Mouse (Mus musculus) heart, postnatal 14 days (tissue): ENCODE data around the gene Spon2. TPM values are rescaled to one million over a fixed set of nuclear protein-coding genes. Genes with fewer than 3 reads are reported as not detected.

ENCODE experiments used
- DNase-seq, 2 experiments: peaks; one replicate each; pipeline ENCODE4 v3.0.0; 2021 to 2022
- intact Hi-C: fragments of 180-260 bp; cut with DNase I; formaldehyde crosslinking; loops from one replicate; pipeline ENCODE4 v1.15.1; 2025
- total RNA-seq, 2 experiments: library from RNA; stranded (reverse); gene quantifications; 2 replicates each; pipeline ENCODE4 v1.2.3; 2021

The Spon2 gene
- total RNA-seq, 2 experiments from 2014 or later: 6.4 to 10.7 TPM

DNA sequence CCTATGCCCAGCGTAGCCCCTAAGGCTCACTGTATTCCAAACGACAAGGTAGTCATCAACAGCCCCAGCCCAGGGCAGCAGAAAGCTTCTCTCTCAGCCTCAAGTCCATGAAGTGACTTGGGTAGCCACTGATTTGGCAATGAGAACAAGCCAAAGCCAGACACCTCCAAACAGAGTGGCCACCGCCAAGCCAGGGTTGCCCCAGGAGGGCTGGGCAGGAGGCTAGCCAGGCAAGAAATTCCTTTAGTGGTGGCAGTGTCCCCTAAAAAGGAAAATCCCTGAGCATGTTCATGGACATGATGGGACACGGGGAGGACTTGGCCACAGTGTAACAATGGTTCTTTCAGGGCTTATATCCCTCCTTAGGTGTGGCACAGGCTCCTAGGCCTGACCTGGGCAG lies 1.6 kb upstream of the Spon2 start:
- intact Hi-C loops: no loop called here
- DNase-seq: no peak

GRCm38 (mm10) chr5:33218746-33219449 lies 643 bp upstream of the Spon2 start:
- intact Hi-C loops: no loop called here
- DNase-seq: no peak

DNA sequence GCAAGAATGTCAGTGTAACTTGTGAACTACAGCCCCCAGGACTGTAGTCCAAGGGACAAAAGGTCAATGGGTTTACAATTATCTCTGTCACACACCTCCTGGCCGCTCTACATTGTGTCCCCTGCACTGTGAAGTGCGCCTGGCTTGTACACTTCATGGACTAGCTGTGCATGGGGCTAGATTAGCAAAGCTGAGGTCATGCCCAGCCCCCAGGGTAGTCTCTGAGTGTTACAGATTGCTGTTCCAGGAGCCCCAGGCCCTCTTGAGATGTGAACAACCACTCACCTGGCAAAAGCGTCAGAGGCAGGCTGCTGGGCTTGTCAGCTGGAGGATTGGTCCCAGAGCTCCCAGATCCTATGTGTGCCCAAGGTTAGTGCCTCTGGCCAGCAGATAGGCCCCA lies 592 bp downstream of the Spon2 start:
- intact Hi-C loops: no loop called here
- no peak for DNase-seq

DNA sequence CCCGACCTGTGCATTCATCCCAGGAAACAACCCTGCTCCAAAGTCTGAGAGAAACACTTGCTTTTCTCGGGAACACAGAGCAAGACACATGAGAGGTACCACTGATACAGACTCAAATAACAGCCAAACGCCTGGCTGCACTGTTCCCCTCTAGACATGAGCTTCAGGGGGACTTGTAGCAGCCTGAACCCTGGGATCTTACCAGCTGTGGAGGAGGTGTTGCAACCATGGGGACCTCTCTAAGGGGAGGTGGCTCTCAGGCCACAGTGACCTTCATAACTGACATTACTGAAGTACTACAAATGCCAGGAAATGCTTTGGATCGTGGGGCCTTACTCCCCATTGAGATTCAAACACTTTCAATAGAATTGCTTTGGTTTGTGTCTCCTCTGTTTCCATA lies 3.5 kb downstream of the Spon2 start:
- intact Hi-C loops: no loop called here
- DNase-seq: no peak

DNA sequence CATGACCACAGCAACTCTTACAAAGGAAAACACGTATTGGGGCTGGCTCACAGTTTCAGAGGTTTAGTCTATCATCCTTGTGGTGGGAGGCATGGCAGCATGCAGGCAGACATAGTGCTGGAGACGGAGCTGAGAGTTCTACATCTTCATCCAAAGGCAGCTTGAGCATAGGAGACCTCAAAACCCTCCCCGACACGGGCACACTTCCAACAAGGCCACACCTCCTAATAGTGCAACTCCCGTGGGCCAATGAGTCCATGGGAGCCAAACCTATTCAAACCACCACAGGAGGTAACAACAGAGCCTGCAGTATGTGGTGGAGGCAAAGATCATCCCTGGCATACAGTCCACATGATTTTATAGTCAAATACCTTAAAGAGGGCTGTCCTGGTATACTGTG lies 7.0 kb downstream of the Spon2 start:
- intact Hi-C loops: no loop called here
- no peak for DNase-seq

DNA sequence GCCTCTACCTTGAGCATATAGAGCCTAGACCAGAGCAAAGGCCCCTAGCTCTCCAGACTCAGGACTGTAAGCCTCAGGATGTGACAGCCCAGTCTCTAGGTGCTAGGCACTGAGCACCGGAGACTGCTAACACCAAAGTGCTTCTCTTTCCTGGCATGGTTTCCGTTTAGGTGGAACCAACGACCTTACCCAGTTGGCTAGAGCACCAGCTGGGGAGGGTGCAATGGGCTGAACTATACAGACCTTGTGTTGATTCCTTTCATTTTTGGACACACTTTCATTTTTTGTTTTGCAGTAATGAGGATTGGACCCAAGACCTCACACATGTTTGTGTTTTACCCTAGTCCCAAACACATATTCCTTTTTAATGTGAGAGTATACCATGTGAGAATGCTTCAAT lies 7.7 kb downstream of the Spon2 start:
- no peak for DNase-seq
- intact Hi-C loops: no loop called here

GRCm38 (mm10) chr5:33208533-33209245 lies 9.6 kb downstream of the Spon2 start:
- intact Hi-C loops: no loop called here
- no peak for DNase-seq

DNA sequence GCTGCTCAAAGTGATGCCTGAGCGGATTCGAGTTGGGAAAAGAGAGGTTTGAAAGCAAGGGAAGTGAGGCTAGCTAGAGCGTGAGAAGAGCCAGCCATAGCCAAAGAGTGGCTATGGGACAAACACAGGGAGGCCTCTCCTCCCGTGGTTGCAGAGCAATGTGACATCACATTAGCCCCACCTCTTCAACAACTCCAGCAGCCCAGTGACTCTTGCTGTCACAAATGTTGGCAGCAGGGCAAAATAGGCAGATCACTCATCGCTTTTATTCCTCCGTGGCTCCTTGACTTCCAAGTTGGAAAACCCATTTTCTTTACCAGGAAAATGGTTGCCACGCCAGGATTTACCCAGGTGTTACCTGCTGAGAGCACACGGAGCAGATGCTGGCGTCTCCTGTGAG lies 11.1 kb downstream of the Spon2 start:
- intact Hi-C loops: no loop called here
- no peak for DNase-seq

DNA sequence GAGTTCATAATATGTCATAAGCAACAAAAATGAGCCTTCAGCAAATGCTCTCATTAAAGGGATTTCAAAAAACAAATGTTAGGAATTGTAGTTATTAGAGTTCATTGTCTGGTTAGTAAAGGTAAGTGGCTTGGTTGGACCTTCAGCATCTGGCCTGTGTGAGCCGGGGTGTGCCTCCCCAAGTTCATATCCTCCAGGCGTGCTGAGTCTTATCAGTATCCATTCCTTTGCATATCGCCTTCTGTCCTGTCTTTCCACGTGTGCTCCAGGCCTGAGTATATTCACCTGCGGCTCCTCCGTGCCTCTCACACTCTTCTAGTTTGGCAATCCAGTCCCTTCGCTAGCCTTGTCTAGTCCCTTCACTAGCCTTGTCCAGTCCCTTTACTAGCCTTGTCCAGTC lies 11.9 kb downstream of the Spon2 start:
- no peak for DNase-seq
- intact Hi-C loops: no loop called here

DNA sequence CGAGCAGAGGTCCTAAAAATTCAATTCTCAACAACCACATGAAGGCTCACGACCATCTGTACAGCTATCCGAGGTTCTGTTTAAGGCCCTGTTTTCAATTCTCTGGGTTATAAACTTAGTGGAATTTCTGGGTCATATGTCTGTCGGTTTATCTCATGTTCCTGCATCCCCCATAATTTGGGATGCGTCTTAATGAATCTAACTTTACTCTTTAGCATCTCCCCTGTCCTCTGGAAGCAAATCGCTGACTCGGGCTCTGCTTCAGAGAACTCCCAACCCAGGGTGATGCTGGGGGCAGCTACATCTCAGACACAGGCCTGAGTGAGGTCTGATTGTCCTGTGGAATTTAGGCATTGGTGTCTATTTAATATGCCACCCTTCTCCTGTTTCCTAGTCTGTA lies 14.0 kb downstream of the Spon2 start:
- intact Hi-C loops: loop anchor here (5.0 kb wide), 1 partner anchor 173 kb away; the partner anchor contains the start of gene Uvssa
- no peak for DNase-seq

DNA sequence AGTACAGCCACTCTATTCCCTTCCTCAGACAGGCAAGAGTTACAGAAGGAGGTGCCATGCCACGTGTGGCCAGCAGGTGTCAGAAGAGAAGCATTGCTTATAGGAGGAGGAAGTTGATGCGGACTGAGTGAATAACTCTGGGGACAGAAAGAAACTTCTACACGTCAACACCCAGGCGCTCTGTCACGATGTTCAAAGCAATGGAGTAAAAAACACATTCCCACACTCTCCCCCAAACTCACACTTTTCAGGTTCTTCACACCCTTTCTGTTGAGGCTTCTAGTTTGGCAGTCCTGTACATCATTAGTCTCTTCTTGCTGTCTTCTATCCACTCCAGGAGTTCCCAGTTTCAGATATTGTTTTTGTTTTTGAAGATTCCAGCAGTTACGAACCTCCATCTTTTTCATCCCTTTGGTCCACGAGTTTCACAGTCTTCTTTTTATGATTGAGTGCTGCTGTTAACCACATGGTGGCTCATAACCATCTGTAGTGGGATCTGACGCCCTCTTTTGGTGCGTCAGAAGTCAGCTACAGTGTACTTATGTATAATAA lies 14.5 kb downstream of the Spon2 start:
- intact Hi-C loops: loop anchor here (2.0 to 5.0 kb wide), 4 partner anchors 45 to 174 kb away; partner anchors contain the start of gene Uvssa
- DNase-seq: peak; percentile 81 to 88

- intact Hi-C loops: loop anchor here (2.0 to 5.0 kb wide), 4 partner anchors 46 to 174 kb away; partner anchors contain the start of gene Uvssa
- DNase-seq: no peak
Measured at GRCm38 (mm10) chr5:33203171-33203565, 15.1 kb downstream of the Spon2 start.

DNA sequence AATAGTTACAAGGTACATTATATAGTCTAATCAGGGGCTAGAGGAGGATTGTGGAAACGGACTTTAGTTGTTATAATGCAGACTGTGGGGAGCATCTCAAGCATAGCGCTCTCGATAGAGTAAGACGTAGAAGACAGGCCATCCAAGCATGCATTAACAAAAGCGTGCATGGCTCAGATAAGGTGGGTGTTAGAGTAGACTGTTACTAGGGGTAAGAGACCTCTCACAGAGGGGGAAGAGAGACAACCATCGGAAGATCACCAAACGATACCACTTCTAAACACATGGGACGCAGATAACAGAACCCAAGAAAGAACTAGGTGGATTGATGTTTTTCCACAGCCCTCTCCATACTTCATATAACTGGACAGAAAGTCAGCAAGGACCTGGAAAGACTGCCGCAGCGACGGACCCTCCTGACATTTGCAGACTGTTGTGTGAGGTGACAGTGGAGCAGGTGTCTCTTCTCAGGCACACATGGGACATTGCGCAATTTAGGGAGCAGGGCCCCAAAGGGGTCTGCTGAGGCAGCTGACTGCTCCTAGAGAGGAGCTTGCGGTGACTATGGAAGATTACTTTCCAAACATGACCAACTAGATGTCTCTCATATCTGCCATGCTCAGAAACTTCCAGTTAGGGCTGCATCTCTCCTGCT lies 15.6 kb downstream of the Spon2 start:
- intact Hi-C loops: loop anchor here (2.0 to 5.0 kb wide), 4 partner anchors 46 to 175 kb away; partner anchors contain the start of gene Uvssa
- DNase-seq: no peak

DNA sequence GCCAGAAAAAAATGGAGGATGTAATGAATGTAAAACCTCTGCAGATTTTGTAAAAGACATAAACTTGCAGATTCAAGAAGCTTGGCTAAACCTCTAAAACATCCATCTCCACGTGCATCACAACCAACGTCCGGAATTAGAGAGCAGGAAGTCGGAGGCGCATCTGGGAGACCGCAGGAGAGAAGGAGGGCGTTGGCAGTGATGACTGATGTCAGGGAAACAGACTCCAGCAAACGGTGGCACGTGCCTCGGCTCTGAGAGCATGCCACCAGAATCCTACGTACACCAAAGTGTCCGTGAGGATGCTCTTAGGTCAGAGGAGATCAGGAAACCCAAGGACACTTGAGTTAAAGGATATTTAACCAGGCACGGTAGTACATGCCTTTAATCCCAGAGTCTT lies 16.6 kb downstream of the Spon2 start:
- intact Hi-C loops: loop anchor here (2.0 to 5.0 kb wide), 4 partner anchors 47 to 176 kb away; partner anchors contain the start of gene Uvssa
- DNase-seq: no peak

GRCm38 (mm10) chr5:33200071-33200470 lies 18.2 kb downstream of the Spon2 start:
- intact Hi-C loops: loop anchor here (5.0 kb wide), 1 partner anchor 177 kb away; the partner anchor contains the start of gene Uvssa
- DNase-seq: no peak

GRCm38 (mm10) chr5:33195246-33195852 lies 22.9 kb downstream of the Spon2 start:
- intact Hi-C loops: no loop called here
- DNase-seq: no peak

GRCm38 (mm10) chr5:33193567-33193966 lies 24.7 kb downstream of the Spon2 start:
- intact Hi-C loops: no loop called here
- no peak for DNase-seq
